Mouse (Mus musculus) heart, embryonic 10.5 days (tissue): ENCODE results near the gene Ddn. TPM values are rescaled to one million over a fixed set of nuclear protein-coding genes. Genes with fewer than 3 reads are reported as not detected.
"Not testable (repeated sequence)": the region's sequence is repeated elsewhere in the genome, so short reads cannot be mapped to it uniquely, and the experiment has no call there.

Source experiments
- DNase-seq: peaks from one replicate; pipeline ENCODE4 v3.0.0-alpha.2; 2017; ENCODE audit warnings: low spot score
- H3K27ac ChIP-seq: fragments of 300-500 bp; sonication (generic); 2 replicates; pipeline ENCODE4 v1.5.1; 2016; ENCODE audit warnings: mild to moderate bottlenecking
- H3K27me3 ChIP-seq: fragments of 300-500 bp; sonication (generic); 2 replicates; pipeline ENCODE4 v1.6.1; 2016; ENCODE audit warnings: mild to moderate bottlenecking; ENCODE audit not compliant: poor library complexity, insufficient read depth, severe bottlenecking
- H3K36me3 ChIP-seq: fragments of 300-500 bp; sonication (generic); 2 replicates; pipeline ENCODE4 v1.6.1; 2016; ENCODE audit warnings: mild to moderate bottlenecking, moderate library complexity
- H3K4me1 ChIP-seq: fragments of 300-500 bp; sonication (generic); 2 replicates; pipeline ENCODE4 v1.6.1; 2016; ENCODE audit warnings: mild to moderate bottlenecking
- H3K4me3 ChIP-seq: fragments of 300-500 bp; sonication (generic); 2 replicates; pipeline ENCODE4 v1.5.1; 2016; ENCODE audit warnings: mild to moderate bottlenecking, moderate library complexity
- H3K9me3 ChIP-seq: fragments of 300-500 bp; sonication (generic); 2 replicates; pipeline ENCODE4 v1.6.1; 2016; ENCODE audit warnings: mild to moderate bottlenecking, moderate library complexity
- WGBS: fragments of 180-500 bp; shearing (Covaris S2); methylation state at CpG from one replicate; pipeline ENCODE4 v1.1.7; 2016; 5-methylcytosine and 5-hydroxymethylcytosine counted together
- polyA plus RNA-seq: library from polyadenylated mRNA; unstranded; fragments of >200 nt; fragmentation: Nextera tagmentation; extraction: Ambion mirVana; gene quantifications from 2 replicates; pipeline ENCODE4 v1.2.1, GENCODE M21; 2016

The Ddn gene
- polyA plus RNA-seq, 1 experiment from 2014 or later: not detected

- Histone ChIP-seq H3K36me3 (peaks cover 69% of the 10 kb centered on the region), H3K4me1 (peaks cover 15% of the 10 kb centered on the region; the same call in 1 of the 2 replicates), H3K27ac (no peak overlapping the region), H3K9me3 (no peaks in the 10 kb centered on the region), H3K4me3 (no peak overlapping the region), H3K27me3 (no peaks in the 10 kb centered on the region)
- no peak for DNase-seq
- WGBS: 55% methylated on average over 3 of the region's 3 CpGs
These were observed 14.1 kb upstream of the Ddn start for GRCm38 (mm10) chr15:98823434-98823833.

- WGBS: 92% methylated on average over 5 of the region's 5 CpGs
- no peak overlapping the region for H3K4me3 ChIP-seq
- peaks cover 15% of the 10 kb centered on the region; the same call in 1 of the 2 replicates for H3K4me1 ChIP-seq
- no peak overlapping the region for H3K27ac ChIP-seq
- DNase-seq: no peak
- no peaks in the 10 kb centered on the region for H3K9me3 ChIP-seq
- H3K27me3 ChIP-seq: no peaks in the 10 kb centered on the region
- peaks cover 68% of the 10 kb centered on the region for H3K36me3 ChIP-seq
These were observed 12.9 kb upstream of the Ddn start for GRCm38 (mm10) chr15:98822147-98822546.

GRCm38 (mm10) chr15:98821403-98821802, 12.1 kb upstream of the Ddn start:
- WGBS: 34% methylated on average over 10 of the region's 10 CpGs
- no peaks in the 10 kb centered on the region for H3K9me3 ChIP-seq

DNA sequence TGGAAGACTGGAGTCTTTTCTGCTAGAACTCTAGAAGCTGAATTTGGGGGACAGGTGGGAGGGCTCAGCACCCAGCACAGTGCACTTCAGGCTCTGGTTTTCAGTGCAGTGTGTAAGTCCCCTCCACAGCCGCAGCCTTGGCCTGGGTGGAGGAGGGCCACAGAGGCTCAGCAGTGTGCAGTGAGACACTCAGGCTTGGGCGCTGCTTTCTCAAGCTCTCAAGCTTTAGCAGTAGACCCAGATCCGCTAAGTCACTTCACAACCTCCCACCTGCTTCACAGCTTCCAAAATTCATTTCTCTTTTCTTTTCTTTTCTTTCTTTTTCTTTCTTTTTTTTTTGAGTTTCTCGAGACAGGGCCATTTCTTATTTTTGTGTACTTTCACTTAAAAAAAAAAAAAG, 11.6 kb upstream of the Ddn start:
- Histone ChIP-seq H3K4me1 (peaks cover 12% of the 10 kb centered on the region; the same call in 1 of the 2 replicates), H3K27me3 (no peaks in the 10 kb centered on the region), H3K36me3 (peaks cover 77% of the 10 kb centered on the region), H3K9me3 (no peaks in the 10 kb centered on the region), H3K4me3 (no peak overlapping the region), H3K27ac (0 out of 2 replicates have a peak overlapping the region, but pooled peaks have one; percentile 19)
- 76% methylated on average over 4 of the region's 4 CpGs for WGBS
- no peak for DNase-seq

More at GRCm38 (mm10) chr15:98821403-98821802, 12.1 kb upstream of the Ddn start:
- Histone ChIP-seq H3K27ac (no peak overlapping the region), H3K27me3 (no peaks in the 10 kb centered on the region), H3K4me3 (no peak overlapping the region), H3K36me3 (peaks cover 75% of the 10 kb centered on the region), H3K4me1 (peaks cover 12% of the 10 kb centered on the region; the same call in 1 of the 2 replicates)
- no peak for DNase-seq

- no peak for DNase-seq
- H3K36me3 ChIP-seq: peaks cover 75% of the 10 kb centered on the region
- H3K27me3 ChIP-seq: no peaks in the 10 kb centered on the region
- no peaks in the 10 kb centered on the region for H3K9me3 ChIP-seq
- peaks cover 12% of the 10 kb centered on the region; the same call in 1 of the 2 replicates for H3K4me1 ChIP-seq
- no peak overlapping the region for H3K27ac ChIP-seq
- no peak overlapping the region for H3K4me3 ChIP-seq
- WGBS: 91% methylated on average over 7 of the region's 7 CpGs
These were observed 8.9 kb upstream of the Ddn start for GRCm38 (mm10) chr15:98818171-98818570.

GRCm38 (mm10) chr15:98812741-98813424, 3.6 kb upstream of the Ddn start:
- Histone ChIP-seq H3K27ac (no peak overlapping the region), H3K36me3 (peaks cover 60% of the 10 kb centered on the region), H3K9me3 (no peaks in the 10 kb centered on the region), H3K4me3 (no peak overlapping the region), H3K4me1 (peaks cover 22% of the 10 kb centered on the region), H3K27me3 (peaks cover 30% of the 10 kb centered on the region)
- no peak for DNase-seq
- WGBS: 84% methylated on average over 20 of the region's 20 CpGs

DNA sequence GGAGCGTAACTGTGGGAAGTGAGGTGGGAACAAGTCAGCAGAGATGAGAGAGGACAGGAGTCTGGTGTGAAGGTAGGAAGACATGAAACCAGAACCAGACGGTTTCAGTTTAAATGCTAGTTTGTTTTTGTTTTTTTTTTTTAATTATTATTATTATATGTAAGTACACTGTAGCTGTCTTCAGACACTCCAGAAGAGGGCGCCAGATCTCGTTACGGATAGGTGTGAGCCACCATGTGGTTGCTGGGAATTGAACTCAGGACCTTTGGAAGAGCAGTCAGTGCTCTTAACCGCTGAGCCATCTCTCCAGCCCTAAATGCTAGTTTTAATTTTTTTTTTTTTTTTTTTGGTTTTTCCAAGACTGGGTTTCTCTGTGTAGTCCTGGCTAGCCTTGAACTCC, 922 bp upstream of the Ddn start:
- H3K9me3 ChIP-seq, DNase-seq, H3K27ac ChIP-seq, H3K4me3 ChIP-seq: not testable (repeated sequence)
- peaks cover 42% of the 10 kb centered on the region for H3K36me3 ChIP-seq
- peaks cover 57% of the 10 kb centered on the region for H3K27me3 ChIP-seq
- WGBS: 69% methylated on average over 6 of the region's 6 CpGs
- peaks cover 48% of the 10 kb centered on the region for H3K4me1 ChIP-seq

GRCm38 (mm10) chr15:98808651-98809134, 597 bp downstream of the Ddn start:
- peak overlapping the region; percentile 63 for H3K4me3 ChIP-seq
- H3K4me1 ChIP-seq: peaks cover 53% of the 10 kb centered on the region
- WGBS: 9% methylated on average over 6 of the region's 6 CpGs

DNA sequence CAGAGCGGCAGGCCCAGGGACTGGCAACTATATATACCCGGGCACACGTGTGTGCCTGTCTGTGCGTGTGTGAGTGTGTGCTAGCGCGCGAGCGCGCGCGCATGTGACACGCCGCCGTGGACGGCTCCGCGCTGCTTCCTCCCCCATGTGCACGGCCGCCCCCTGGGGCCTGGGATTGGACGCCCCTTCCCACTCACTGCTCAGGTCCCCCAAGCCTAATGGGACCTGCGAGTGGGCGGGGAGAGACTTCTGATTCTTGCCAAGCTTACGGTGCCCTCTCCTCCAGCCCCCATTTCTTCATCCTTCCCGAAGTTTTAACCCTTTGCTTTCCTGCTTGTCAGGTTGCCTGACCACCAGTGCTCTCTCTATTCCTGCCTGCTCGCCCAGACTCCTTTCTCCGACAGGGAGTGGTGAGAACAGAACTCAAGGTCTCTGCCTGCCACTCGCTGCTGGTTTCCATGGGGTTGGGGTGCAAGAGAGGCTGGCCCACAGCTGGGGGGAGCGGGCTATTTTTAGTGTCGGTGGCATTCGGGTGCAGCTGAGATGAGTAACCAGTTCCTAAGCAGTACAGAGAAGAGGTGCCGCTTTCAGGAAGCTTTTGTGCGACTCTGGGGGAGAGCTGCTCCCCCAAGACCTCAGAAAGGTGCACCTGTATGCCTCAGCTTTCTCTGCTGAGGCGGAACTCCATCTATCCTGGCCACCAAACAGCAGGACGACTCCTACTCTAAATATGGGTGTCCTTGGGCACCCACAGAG, 1.2 kb downstream of the Ddn start:
- H3K27me3 ChIP-seq: peaks cover 78% of the 10 kb centered on the region
- peak overlapping the region; percentile 63 for H3K4me3 ChIP-seq
- H3K27ac ChIP-seq: peak overlapping the region; percentile 36; the same call in 1 of the 2 replicates
- no peak for DNase-seq
- WGBS: under 1% methylated on average over 33 of the region's 34 CpGs
- peaks cover 59% of the 10 kb centered on the region for H3K4me1 ChIP-seq
- H3K9me3 ChIP-seq: no peaks in the 10 kb centered on the region
- H3K36me3 ChIP-seq: peaks cover 23% of the 10 kb centered on the region

More at GRCm38 (mm10) chr15:98808651-98809134, 597 bp downstream of the Ddn start:
- DNase-seq: no peak
- H3K36me3 ChIP-seq: peaks cover 29% of the 10 kb centered on the region
- H3K27ac ChIP-seq: 0 out of 2 replicates have a peak overlapping the region, but pooled peaks have one; percentile 36
- no peaks in the 10 kb centered on the region for H3K9me3 ChIP-seq
- H3K27me3 ChIP-seq: peaks cover 72% of the 10 kb centered on the region

DNA sequence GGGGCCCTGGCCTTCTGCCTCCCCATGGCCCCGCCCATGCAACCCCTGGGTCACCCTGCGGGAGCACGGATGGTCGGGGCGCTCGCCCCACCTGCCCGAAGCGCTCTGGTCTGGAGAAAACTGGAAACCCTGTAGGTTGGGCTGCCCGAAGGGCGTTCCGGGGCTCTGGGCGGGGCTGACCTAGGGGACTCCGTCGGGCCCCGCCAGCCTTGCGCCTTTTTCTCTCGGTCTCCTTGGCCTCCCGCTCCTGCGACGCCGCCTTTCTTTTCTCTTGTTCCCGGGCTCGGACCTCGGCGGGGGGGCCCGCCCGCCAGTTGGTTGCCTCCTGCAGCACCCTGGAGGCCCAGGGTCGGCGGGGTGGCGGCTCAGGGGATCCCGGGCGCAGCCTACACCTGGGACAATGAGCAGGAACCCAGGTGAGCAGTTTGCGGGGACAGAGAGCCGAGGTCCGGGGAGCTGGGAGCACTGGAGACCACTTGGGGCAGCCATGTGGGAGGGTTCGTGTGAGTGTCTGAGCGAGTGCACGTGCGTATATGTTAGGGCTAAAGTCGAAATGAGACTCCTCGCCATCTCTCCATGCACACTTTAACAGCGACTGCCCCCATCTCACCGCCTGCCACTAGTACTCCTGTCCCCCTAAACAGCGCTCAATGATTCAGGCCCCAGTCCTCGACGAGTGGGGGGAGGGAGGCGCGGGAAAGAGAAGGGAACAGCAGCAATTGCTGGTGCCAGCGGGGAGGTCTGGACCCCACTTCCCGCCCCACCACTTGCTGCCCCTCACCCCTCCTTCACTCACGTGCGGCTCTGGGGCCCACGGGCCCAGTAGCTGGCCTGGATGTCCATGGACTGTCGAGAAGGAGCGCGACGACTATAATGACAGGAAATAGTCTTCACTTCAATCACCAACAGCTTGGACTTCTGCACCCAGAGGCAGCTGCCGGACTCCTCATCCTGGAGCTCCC, 2.2 kb downstream of the Ddn start:
- H3K4me1 ChIP-seq: peaks cover 62% of the 10 kb centered on the region
- peak overlapping the region; percentile 31 for H3K27ac ChIP-seq

GRCm38 (mm10) chr15:98806071-98806808, 3.0 kb downstream of the Ddn start:
- WGBS: 2% methylated on average over 30 of the region's 30 CpGs
- Histone ChIP-seq H3K27ac (peak overlapping the region; percentile 31; the same call in 1 of the 2 replicates), H3K36me3 (peaks cover 7% of the 10 kb centered on the region), H3K27me3 (peaks cover 97% of the 10 kb centered on the region), H3K4me3 (peak overlapping the region; percentile 63), H3K4me1 (peaks cover 62% of the 10 kb centered on the region), H3K9me3 (no peaks in the 10 kb centered on the region)
- DNase-seq: no peak

More for the DNA sequence above, 2.2 kb downstream of the Ddn start:
- no peaks in the 10 kb centered on the region for H3K9me3 ChIP-seq
- under 1% methylated on average over 58 of the region's 58 CpGs for WGBS
- DNase-seq: no peak
- H3K36me3 ChIP-seq: peaks cover 14% of the 10 kb centered on the region
- peak overlapping the region; percentile 63 for H3K4me3 ChIP-seq
- H3K27me3 ChIP-seq: peaks cover 88% of the 10 kb centered on the region
